Mouse (Mus musculus) E14TG2a.4 (cell line): Measurements from ENCODE around the gene Erbb4.

Experiments used
- CTCF ChIP-seq: conservative IDR thresholded peaks from 2 replicates; pipeline ENCODE4 v1.5.1; 2014; ENCODE audit warnings: low read length
- POU5F1 ChIP-seq: IDR thresholded peaks from 2 replicates; pipeline ENCODE4 v1.6.1; 2014; ENCODE audit warnings: low read length, borderline replicate concordance

DNA sequence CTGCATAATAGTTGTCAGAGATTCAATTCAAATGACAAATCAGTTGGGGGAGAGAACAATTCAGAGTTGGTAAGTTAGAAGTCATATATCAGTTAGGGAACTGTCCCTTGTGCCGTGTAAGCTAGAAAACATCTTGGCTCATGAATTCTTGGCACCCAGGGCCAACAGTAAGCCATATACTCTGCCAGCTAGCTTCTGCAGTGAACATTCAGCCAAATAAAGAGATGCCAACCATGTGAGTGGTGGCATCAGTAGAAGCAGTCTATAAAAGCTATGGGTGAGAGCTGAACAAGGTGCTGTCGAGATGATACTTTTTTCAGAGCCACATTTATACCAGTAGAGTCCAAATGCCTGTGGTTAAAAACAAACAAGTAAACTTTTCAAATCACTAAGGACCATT, 973.4 kb downstream of the Erbb4 start:
- TF ChIP-seq CTCF: no peak
- TF ChIP-seq POU5F1: no peak
